Mouse (Mus musculus) hindbrain, embryonic 13.5 days (tissue): ENCODE measurements around the gene Sorbs1. TPM values are rescaled to one million over a fixed set of nuclear protein-coding genes. Genes with fewer than 3 reads are reported as not detected.
A peak's percentile ranks its signal among the peaks of the same experiment; 100 is the strongest.

Experiments
- ATAC-seq: fragments of 200-750 bp; cut with Nextera tagmentation; 2 replicates; pipeline ENCODE4 v1.8.0; 2017; ENCODE audit warnings: moderate TSS enrichment; ENCODE audit not compliant: low FRiP score
- H3K27ac ChIP-seq: fragments of 300-500 bp; sonication (generic); 2 replicates; pipeline ENCODE4 v1.5.1; 2015; ENCODE audit warnings: inconsistent platforms, mild to moderate bottlenecking, moderate library complexity
- H3K27me3 ChIP-seq: fragments of 300-500 bp; sonication (generic); 2 replicates; pipeline ENCODE4 v1.6.1; 2015; ENCODE audit warnings: mild to moderate bottlenecking, inconsistent platforms
- H3K36me3 ChIP-seq: fragments of 300-500 bp; sonication (generic); 2 replicates; pipeline ENCODE4 v1.6.1; 2015; ENCODE audit warnings: mild to moderate bottlenecking, inconsistent platforms
- H3K4me1 ChIP-seq: fragments of 300-500 bp; sonication (generic); replicated peaks from 2 replicates; pipeline ENCODE4 v1.6.1; 2015; ENCODE audit warnings: inconsistent platforms
- H3K4me2 ChIP-seq: fragments of 300-500 bp; sonication (generic); 2 replicates; pipeline ENCODE4 v1.6.1; 2015; ENCODE audit warnings: inconsistent platforms, mild to moderate bottlenecking, moderate library complexity
- H3K4me3 ChIP-seq: fragments of 300-500 bp; sonication (generic); 2 replicates; pipeline ENCODE4 v1.5.1; 2015; ENCODE audit warnings: mild to moderate bottlenecking, inconsistent platforms
- H3K9ac ChIP-seq: fragments of 300-500 bp; sonication (generic); 2 replicates; pipeline ENCODE4 v1.6.1; 2015; ENCODE audit warnings: mild to moderate bottlenecking, inconsistent platforms
- H3K9me3 ChIP-seq: fragments of 300-500 bp; sonication (generic); 2 replicates; pipeline ENCODE4 v1.6.1; 2016; ENCODE audit warnings: inconsistent platforms
- WGBS: fragments of 180-500 bp; shearing (Covaris S2); methylation state at CpG from one replicate; pipeline ENCODE4 v1.1.7; 2015; 5-methylcytosine and 5-hydroxymethylcytosine counted together
- polyA plus RNA-seq: library from polyadenylated mRNA; unstranded; fragments of >200 nt; fragmentation: Nextera tagmentation; extraction: Ambion mirVana; gene quantifications from 2 replicates; pipeline ENCODE4 v1.2.1, GENCODE M21; 2015

Sorbs1 gene
- polyA plus RNA-seq, 1 experiment from 2014 or later: 100 TPM

GRCm38 (mm10) chr19:40294231-40294630 is 219.3 kb downstream of the Sorbs1 start:
- H3K4me1 ChIP-seq: peaks cover 10% of the 10 kb centered on the region; the same call in 1 of the 2 replicates
- H3K4me3 ChIP-seq: no peak overlapping the region
- H3K9ac ChIP-seq: no peak overlapping the region
- WGBS: 67% methylated on average over 1 of the region's 1 CpGs
- no peak for ATAC-seq
- H3K4me2 ChIP-seq: no peak overlapping the region
- no peak overlapping the region for H3K27ac ChIP-seq
- H3K27me3 ChIP-seq: no peaks in the 10 kb centered on the region
- H3K36me3 ChIP-seq: peaks cover 18% of the 10 kb centered on the region
- no peaks in the 10 kb centered on the region for H3K9me3 ChIP-seq

DNA sequence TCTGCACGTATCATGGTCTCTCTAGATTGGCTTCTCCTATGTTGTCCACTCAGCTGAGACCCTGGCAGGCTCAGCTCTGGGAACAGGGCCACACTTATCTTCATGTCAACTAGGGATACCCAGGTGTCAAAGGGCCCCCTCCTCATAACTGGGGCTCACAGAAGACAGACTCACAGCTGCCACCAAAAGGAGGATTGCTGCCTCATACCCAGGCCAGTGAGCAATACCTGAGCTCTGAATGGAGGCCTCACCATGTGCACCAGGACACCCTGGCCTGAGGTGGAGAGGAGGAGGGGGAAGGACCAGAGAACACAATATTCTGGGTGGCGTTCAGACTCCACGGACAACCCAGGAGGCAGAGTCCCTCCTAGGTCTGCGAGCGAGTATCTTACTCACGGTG is 219.8 kb downstream of the Sorbs1 start:
- H3K4me1 ChIP-seq: peaks cover 6% of the 10 kb centered on the region; the same call in 1 of the 2 replicates
- no peak overlapping the region for H3K4me2 ChIP-seq
- no peaks in the 10 kb centered on the region for H3K9me3 ChIP-seq
- no peak overlapping the region for H3K4me3 ChIP-seq
- no peak for ATAC-seq
- 93% methylated on average over 6 of the region's 6 CpGs for WGBS
- H3K27me3 ChIP-seq: no peaks in the 10 kb centered on the region
- peaks cover 18% of the 10 kb centered on the region for H3K36me3 ChIP-seq
- no peak overlapping the region for H3K27ac ChIP-seq
- H3K9ac ChIP-seq: no peak overlapping the region

GRCm38 (mm10) chr19:40290099-40290724 is 223.4 kb downstream of the Sorbs1 start:
- H3K4me3 ChIP-seq: no peak overlapping the region
- WGBS: 88% methylated on average over 6 of the region's 6 CpGs
- no peak overlapping the region for H3K27ac ChIP-seq
- peaks cover 12% of the 10 kb centered on the region for H3K36me3 ChIP-seq
- no peaks in the 10 kb centered on the region for H3K27me3 ChIP-seq
- no peaks in the 10 kb centered on the region for H3K9me3 ChIP-seq
- ATAC-seq: no peak
- no peak overlapping the region for H3K4me2 ChIP-seq
- no peaks in the 10 kb centered on the region for H3K4me1 ChIP-seq
- H3K9ac ChIP-seq: no peak overlapping the region

DNA sequence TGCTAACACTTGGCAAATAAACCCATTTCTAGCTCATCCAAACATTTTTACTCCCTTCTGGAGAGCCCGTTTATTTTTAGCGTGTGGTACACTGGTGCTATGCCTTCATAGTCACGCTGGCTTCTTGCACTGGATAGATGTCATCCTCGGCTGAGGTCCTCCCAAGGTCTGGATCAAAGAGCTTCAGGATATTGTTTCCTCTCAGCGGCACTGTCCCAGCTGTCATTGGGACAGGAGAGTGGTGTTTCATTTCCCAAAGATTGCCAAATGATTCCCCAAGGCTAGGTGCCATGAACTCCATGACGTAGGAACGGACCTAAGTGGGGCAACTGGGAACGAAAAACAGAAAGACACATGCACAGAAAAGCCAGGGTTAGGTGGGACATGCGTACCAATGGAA is 225.2 kb downstream of the Sorbs1 start:
- Histone ChIP-seq H3K27me3 (no peaks in the 10 kb centered on the region), H3K4me1 (no peaks in the 10 kb centered on the region), H3K4me2 (no peak overlapping the region), H3K4me3 (no peak overlapping the region), H3K36me3 (0 out of 2 replicates have a peak, but pooled peaks cover 3% of the 10 kb centered on the region), H3K27ac (no peak overlapping the region), H3K9me3 (no peaks in the 10 kb centered on the region), H3K9ac (no peak overlapping the region)
- WGBS: 94% methylated on average over 9 of the region's 9 CpGs
- no peak for ATAC-seq

DNA sequence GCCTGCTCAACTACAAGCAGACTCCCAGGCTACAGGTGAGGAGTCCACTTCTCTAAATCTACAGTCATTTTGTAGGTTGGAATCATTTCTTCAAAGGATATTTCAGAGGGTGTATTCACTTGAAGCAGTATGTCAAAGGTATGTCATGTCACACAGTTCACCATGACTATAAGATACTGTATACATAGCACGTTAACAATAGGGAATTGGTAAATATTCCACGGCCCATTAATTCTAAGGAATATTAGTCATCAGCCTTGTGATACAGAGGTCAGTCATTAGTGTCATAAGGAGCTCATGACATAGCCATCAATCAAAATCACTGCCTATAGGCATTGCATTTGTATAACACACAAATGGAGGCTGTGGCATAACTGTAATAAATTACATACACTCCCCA is 228.9 kb downstream of the Sorbs1 start:
- Histone ChIP-seq H3K4me1 (no peaks in the 10 kb centered on the region), H3K4me3 (no peak overlapping the region), H3K36me3 (no peaks in the 10 kb centered on the region), H3K4me2 (no peak overlapping the region), H3K27ac (no peak overlapping the region), H3K27me3 (no peaks in the 10 kb centered on the region), H3K9me3 (0 out of 2 replicates have a peak, but pooled peaks cover 4% of the 10 kb centered on the region), H3K9ac (no peak overlapping the region)
- WGBS: 86% methylated on average over 2 of the region's 2 CpGs
- ATAC-seq: no peak

- Histone ChIP-seq H3K9me3 (0 out of 2 replicates have a peak, but pooled peaks cover 4% of the 10 kb centered on the region), H3K9ac (no peak overlapping the region), H3K4me3 (no peak overlapping the region), H3K4me1 (no peaks in the 10 kb centered on the region), H3K27ac (no peak overlapping the region), H3K36me3 (no peaks in the 10 kb centered on the region), H3K27me3 (no peaks in the 10 kb centered on the region), H3K4me2 (no peak overlapping the region)
- no peak for ATAC-seq
- 61% methylated on average over 2 of the region's 2 CpGs for WGBS
These were observed 230.2 kb downstream of the Sorbs1 start for GRCm38 (mm10) chr19:40283415-40283814.

- ATAC-seq: no peak
- Histone ChIP-seq H3K9ac (no peak overlapping the region), H3K27me3 (no peaks in the 10 kb centered on the region), H3K9me3 (0 out of 2 replicates have a peak, but pooled peaks cover 4% of the 10 kb centered on the region), H3K4me2 (no peak overlapping the region), H3K4me1 (no peaks in the 10 kb centered on the region), H3K36me3 (no peaks in the 10 kb centered on the region), H3K4me3 (no peak overlapping the region), H3K27ac (no peak overlapping the region)
- 91% methylated on average over 8 of the region's 8 CpGs for WGBS
These were observed 235.1 kb downstream of the Sorbs1 start for GRCm38 (mm10) chr19:40278372-40279023.

DNA sequence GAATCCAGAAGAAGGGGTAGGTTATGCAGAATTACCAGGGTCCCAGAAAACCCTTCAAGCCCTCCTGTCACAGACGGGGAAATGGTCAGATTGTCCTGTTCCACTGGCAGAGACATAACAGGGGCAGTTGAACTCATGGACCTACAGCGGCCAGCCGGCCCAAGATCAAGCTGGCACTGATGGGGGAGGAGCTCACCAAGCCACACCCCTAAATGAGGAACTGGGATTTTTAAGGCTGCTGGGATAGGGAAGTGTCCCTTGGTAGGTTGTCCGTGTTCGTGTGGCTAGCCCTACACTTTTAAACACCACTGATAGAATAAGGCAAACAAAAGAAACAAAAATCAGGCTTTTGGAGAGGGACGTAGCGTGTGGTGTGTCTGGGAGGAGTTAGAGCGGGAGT is 236.1 kb downstream of the Sorbs1 start:
- WGBS: 96% methylated on average over 8 of the region's 8 CpGs
- Histone ChIP-seq H3K9me3 (0 out of 2 replicates have a peak, but pooled peaks cover 4% of the 10 kb centered on the region), H3K4me3 (no peak overlapping the region), H3K4me2 (no peak overlapping the region), H3K4me1 (no peaks in the 10 kb centered on the region), H3K36me3 (no peaks in the 10 kb centered on the region), H3K27ac (no peak overlapping the region), H3K27me3 (peaks cover 9% of the 10 kb centered on the region), H3K9ac (no peak overlapping the region)
- no peak for ATAC-seq

- no peak overlapping the region for H3K27ac ChIP-seq
- no peak overlapping the region for H3K9ac ChIP-seq
- no peaks in the 10 kb centered on the region for H3K9me3 ChIP-seq
- no peak for ATAC-seq
- H3K4me3 ChIP-seq: no peak overlapping the region
- H3K4me2 ChIP-seq: no peak overlapping the region
- peaks cover 12% of the 10 kb centered on the region for H3K4me1 ChIP-seq
- 89% methylated on average over 14 of the region's 14 CpGs for WGBS
- H3K36me3 ChIP-seq: no peaks in the 10 kb centered on the region
- peaks cover 28% of the 10 kb centered on the region for H3K27me3 ChIP-seq
These were observed 238.0 kb downstream of the Sorbs1 start for GRCm38 (mm10) chr19:40275401-40276188.

DNA sequence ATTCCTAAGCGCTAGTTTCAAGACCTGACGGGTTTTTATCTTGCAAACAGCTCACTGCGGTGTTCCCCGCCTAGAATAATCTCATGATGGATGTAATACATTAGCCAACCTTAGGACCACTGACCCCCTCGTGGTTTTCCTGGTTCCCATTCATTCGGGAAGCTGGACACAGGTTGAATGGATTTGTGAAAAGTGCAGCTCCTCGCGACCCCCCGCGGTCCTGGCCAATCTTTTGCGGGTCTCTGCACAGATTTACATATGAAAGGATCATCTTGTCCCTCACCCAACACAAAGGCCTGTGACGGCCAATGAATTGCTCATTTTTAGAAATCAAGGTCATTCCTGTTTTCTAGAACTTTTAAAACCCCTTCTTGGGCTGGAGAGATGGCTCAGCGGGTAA is 240.9 kb downstream of the Sorbs1 start:
- no peaks in the 10 kb centered on the region for H3K36me3 ChIP-seq
- no peak overlapping the region for H3K9ac ChIP-seq
- H3K9me3 ChIP-seq: no peaks in the 10 kb centered on the region
- peaks cover 16% of the 10 kb centered on the region for H3K4me1 ChIP-seq
- no peak overlapping the region for H3K27ac ChIP-seq
- no peak overlapping the region for H3K4me2 ChIP-seq
- WGBS: 12% methylated on average over 13 of the region's 13 CpGs
- no peak overlapping the region for H3K4me3 ChIP-seq
- ATAC-seq: no peak
- H3K27me3 ChIP-seq: peaks cover 41% of the 10 kb centered on the region

DNA sequence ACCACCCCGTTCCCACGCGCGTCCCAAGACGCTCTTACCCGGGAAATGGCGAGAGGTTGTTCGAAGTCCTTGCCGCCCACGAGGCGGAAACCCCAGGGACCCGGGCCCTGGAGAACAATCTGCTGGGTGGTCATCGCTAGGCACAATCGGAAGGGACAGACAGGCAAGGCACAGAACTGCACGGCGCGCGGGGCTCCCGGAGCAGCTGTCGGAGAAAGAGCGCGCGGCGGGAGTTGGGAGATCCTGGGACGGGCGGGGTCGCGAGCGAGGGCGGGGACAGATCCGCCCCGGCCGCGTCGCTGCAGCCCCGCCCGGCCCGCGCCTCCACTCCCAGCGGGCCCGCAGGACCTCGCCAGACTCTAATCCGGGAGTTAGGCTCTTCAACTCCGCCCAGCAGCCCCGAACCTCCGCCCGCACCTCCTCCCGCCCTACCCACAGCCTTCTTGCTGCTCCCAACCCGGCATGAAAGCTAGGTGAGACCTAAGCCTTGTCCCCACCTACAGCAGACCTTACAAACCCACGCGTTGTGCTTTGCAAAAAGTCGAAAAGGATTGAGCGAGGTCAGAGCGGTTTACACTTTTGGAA is 242.2 kb downstream of the Sorbs1 start, which contains the start of gene Pdlim1:
Gene Pdlim1 (minus strand): TSS at position 535 of the 585 bp plus-strand sequence.
- under 1% methylated on average over 52 of the region's 54 CpGs for whole genome bisulfite sequencing
- peaks cover 41% of the 10 kb centered on the region for H3K27me3 ChIP-seq
- H3K4me2 ChIP-seq: peak within 1 kb of the TSS; percentile 97
- peaks cover 16% of the 10 kb centered on the region for H3K4me1 ChIP-seq
- H3K9me3 ChIP-seq: no peaks in the 10 kb centered on the region
- H3K9ac ChIP-seq: peak within 1 kb of the TSS; percentile 68
- ATAC-seq: peak; percentile 70
- no peaks in the 10 kb centered on the region for H3K36me3 ChIP-seq
- no peak within 1 kb of the TSS for H3K27ac ChIP-seq
- H3K4me3 ChIP-seq: peak within 1 kb of the TSS; percentile 59
